Mouse (Mus musculus): Measurements from ENCODE around the gene Gpr132. TPM values are rescaled to one million over a fixed set of nuclear protein-coding genes. Genes with fewer than 3 reads are reported as not detected.

Gene Gpr132
- polyA plus RNA-seq, 1 experiment, result not detected

GRCm38 (mm10) chr12:112867106-112867674 lies 838 bp downstream of the Gpr132 start:
- no peak for TF ChIP-seq GATA1 (IDR thresholded peaks at IDR 0.05; ENCODE audit: low read length)

GRCm38 (mm10) chr12:112866467-112867080 lies 1.5 kb downstream of the Gpr132 start:
- no peak for TF ChIP-seq GATA1 (IDR thresholded peaks at IDR 0.05; ENCODE audit: low read length)

- no peak for TF ChIP-seq GATA1 (IDR thresholded peaks at IDR 0.05; ENCODE audit: low read length)
Measured at GRCm38 (mm10) chr12:112864804-112865203, 3.2 kb downstream of the Gpr132 start.

- TF ChIP-seq GATA1 (IDR thresholded peaks at IDR 0.05; ENCODE audit: low read length), result no peak
Measured at GRCm38 (mm10) chr12:112861911-112862321, 6.1 kb downstream of the Gpr132 start.

- TF ChIP-seq GATA1 (IDR thresholded peaks at IDR 0.05; ENCODE audit: low read length), result no peak
Measured at GRCm38 (mm10) chr12:112860765-112861164, 7.3 kb downstream of the Gpr132 start.

- TF ChIP-seq GATA1 (IDR thresholded peaks at IDR 0.05; ENCODE audit: low read length), result no peak
Measured at GRCm38 (mm10) chr12:112859930-112860329, 8.1 kb downstream of the Gpr132 start.

GRCm38 (mm10) chr12:112858581-112859336 lies 9.3 kb downstream of the Gpr132 start:
- no peak for TF ChIP-seq GATA1 (IDR thresholded peaks at IDR 0.05; ENCODE audit: low read length)

GRCm38 (mm10) chr12:112857021-112857925 lies 10.8 kb downstream of the Gpr132 start:
- no peak for TF ChIP-seq GATA1 (IDR thresholded peaks at IDR 0.05; ENCODE audit: low read length)

- no peak for TF ChIP-seq GATA1 (IDR thresholded peaks at IDR 0.05; ENCODE audit: low read length)
Measured at GRCm38 (mm10) chr12:112856338-112856737, 11.7 kb downstream of the Gpr132 start.

GRCm38 (mm10) chr12:112854610-112855333 lies 13.3 kb downstream of the Gpr132 start:
- no peak for TF ChIP-seq GATA1 (IDR thresholded peaks at IDR 0.05; ENCODE audit: low read length)

- no peak for TF ChIP-seq GATA1 (IDR thresholded peaks at IDR 0.05; ENCODE audit: low read length)
Measured at GRCm38 (mm10) chr12:112853050-112853729, 14.8 kb downstream of the Gpr132 start.

- TF ChIP-seq GATA1 (IDR thresholded peaks at IDR 0.05; ENCODE audit: low read length), result no peak
Measured at GRCm38 (mm10) chr12:112851116-112851515, 16.9 kb downstream of the Gpr132 start.

GRCm38 (mm10) chr12:112850344-112850743 lies 17.7 kb downstream of the Gpr132 start:
- no peak for TF ChIP-seq GATA1 (IDR thresholded peaks at IDR 0.05; ENCODE audit: low read length)
